Mouse (Mus musculus): Measurements from ENCODE around the gene Casq2. TPM values are rescaled to one million over a fixed set of nuclear protein-coding genes. Genes with fewer than 3 reads are reported as not detected.

Gene Casq2
- polyA plus RNA-seq, 1 experiment from 2014 or later: 0.13 TPM

DNA sequence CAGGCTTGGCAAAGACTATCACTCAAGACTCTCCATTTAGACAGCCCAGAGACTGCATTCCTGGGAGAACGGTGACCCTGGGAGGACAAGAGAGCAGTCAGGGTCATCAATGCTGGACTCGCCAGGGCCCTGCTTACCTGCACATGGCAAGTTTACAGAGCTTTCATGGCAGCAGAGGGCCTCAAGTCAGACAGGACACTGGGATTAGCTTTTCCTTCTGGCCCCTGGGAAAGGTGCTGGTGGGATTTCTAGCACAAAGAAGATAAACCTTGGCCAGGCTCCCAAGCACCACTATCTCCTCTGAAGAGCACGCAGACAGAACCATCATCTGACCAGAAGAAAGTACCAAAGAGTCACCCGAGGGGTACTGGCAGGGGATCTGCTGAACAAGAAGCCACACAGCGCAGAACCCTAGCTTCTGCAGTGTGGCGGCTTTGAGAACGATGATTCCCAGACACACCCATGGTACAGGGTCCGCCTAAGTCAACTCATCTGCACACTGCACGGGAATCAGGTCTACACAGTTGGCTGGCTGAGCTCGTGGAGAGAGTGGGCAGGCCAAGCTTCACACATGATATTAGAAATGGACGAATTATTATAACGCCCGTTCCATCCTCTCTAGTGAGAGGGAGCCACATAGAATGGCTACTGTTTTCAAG, 1.3 kb upstream of the Casq2 start:
- no peak for ATAC-seq (replicated peaks)

DNA sequence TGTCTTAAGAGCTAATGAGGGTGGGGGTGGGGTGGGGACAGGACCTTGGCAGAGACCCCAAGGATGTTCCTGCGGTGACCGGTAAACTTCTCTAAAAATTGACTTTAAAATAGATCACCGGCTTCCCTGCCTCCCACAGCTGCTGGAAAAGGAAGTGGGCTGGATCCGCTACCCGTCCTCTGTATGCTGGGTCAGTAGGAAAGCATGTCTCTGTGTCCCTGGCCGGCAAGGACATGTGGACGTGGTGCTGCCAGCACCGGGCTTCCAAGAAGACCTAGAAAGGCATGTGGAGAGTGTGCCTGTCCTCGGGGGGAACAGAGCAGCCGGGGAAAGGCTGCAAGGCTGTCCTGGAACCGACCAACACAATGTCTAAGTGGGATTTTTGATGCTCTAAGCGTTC, 496 bp upstream of the Casq2 start:
- H3K27me3 ChIP-seq: no peaks in the 10 kb centered on the region
- 40% methylated on average over 12 of the region's 12 CpGs for WGBS
- H3K9me3 ChIP-seq: no peaks in the 10 kb centered on the region
- H3K4me2 ChIP-seq (replicated peaks): no peak overlapping the region
- H3K27ac ChIP-seq (replicated peaks): no peak overlapping the region
- no peaks in the 10 kb centered on the region for H3K4me1 ChIP-seq
- no peak overlapping the region for H3K9ac ChIP-seq (replicated peaks)
- H3K4me3 ChIP-seq: no peak overlapping the region
- ATAC-seq (replicated peaks): no peak
- H3K36me3 ChIP-seq: no peaks in the 10 kb centered on the region

More for the DNA sequence above, 1.3 kb upstream of the Casq2 start:
- Histone ChIP-seq H3K27ac (replicated peaks) (no peak overlapping the region), H3K4me3 (no peak overlapping the region), H3K27me3 (no peaks in the 10 kb centered on the region), H3K4me2 (replicated peaks) (no peak overlapping the region), H3K4me1 (no peaks in the 10 kb centered on the region), H3K9me3 (no peaks in the 10 kb centered on the region), H3K9ac (replicated peaks) (no peak overlapping the region), H3K36me3 (no peaks in the 10 kb centered on the region)
- 61% methylated on average over 13 of the region's 13 CpGs for WGBS

DNA sequence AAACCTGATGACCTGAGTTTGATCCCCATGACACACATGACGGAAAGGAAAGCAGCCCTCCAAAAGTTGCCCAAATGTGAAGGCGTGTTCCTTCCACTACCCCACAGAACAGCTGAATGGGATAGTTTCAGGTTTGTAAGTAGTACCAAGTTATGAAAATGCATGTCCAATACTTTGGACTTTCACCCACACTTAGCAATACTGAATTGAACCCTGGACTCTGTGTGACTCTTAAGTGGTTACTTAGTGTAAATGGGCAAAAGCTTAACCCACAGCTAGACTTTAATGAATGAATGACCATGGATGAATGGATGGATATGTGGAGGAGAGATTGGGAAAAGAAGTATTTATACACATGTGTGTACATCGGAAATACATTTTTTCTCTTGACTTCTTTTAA, 8.6 kb downstream of the Casq2 start:
- Histone ChIP-seq H3K4me3 (no peak overlapping the region), H3K4me1 (no peaks in the 10 kb centered on the region), H3K9me3 (no peaks in the 10 kb centered on the region), H3K27ac (replicated peaks) (no peak overlapping the region), H3K36me3 (no peaks in the 10 kb centered on the region), H3K27me3 (no peaks in the 10 kb centered on the region), H3K9ac (replicated peaks) (no peak overlapping the region), H3K4me2 (replicated peaks) (no peak overlapping the region)
- 96% methylated on average over 3 of the region's 3 CpGs for WGBS
- ATAC-seq (replicated peaks): no peak

DNA sequence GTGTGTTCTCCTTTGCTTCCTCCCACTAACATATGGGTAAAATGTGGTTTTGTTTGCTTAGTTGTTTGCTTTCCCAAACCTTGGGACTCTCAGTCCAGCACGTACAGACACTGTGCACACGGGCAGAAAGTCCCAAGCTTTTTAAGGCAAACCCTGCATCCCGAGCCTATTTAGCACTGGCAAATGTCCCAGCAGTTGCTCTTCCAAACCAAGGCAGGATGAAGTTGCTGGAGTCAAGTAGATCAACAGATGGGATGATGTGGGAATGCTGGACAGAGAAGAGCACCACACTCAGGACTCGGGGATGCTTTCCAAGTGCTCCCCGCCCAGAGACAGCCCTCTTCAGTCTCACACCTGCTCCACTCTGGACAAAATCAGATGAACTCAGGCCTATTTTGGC, 9.2 kb downstream of the Casq2 start:
- H3K4me1 ChIP-seq: no peaks in the 10 kb centered on the region
- H3K27ac ChIP-seq (replicated peaks): no peak overlapping the region
- WGBS: 77% methylated on average over 5 of the region's 5 CpGs
- no peak for ATAC-seq (replicated peaks)
- H3K36me3 ChIP-seq: no peaks in the 10 kb centered on the region
- H3K4me2 ChIP-seq (replicated peaks): no peak overlapping the region
- H3K27me3 ChIP-seq: no peaks in the 10 kb centered on the region
- H3K9me3 ChIP-seq: no peaks in the 10 kb centered on the region
- no peak overlapping the region for H3K4me3 ChIP-seq
- H3K9ac ChIP-seq (replicated peaks): no peak overlapping the region

DNA sequence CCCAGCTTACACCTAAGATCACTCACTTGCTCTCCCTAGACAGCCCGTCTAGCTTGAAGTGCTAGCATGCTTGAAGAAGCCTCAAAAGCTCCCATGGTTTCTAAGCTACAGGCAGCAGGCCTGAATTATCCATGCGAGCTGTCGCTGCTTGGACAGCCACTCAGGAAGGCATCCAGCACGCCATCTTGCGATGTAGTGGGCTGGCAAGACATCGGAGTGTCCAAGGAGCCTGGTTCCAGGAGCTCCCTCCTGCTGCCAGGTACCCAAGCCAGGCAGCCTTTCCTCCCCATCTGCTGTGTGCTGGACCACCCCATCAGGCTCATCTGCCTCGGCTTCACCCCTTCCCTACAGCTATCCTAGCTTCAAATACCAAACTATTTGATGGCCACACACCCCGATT, 10.2 kb downstream of the Casq2 start:
- no peak for ATAC-seq (replicated peaks)
- H3K9ac ChIP-seq (replicated peaks): no peak overlapping the region
- no peak overlapping the region for H3K4me2 ChIP-seq (replicated peaks)
- no peaks in the 10 kb centered on the region for H3K9me3 ChIP-seq
- H3K27ac ChIP-seq (replicated peaks): no peak overlapping the region
- no peaks in the 10 kb centered on the region for H3K36me3 ChIP-seq
- 83% methylated on average over 8 of the region's 8 CpGs for WGBS
- no peaks in the 10 kb centered on the region for H3K4me1 ChIP-seq
- no peaks in the 10 kb centered on the region for H3K27me3 ChIP-seq
- H3K4me3 ChIP-seq: no peak overlapping the region

DNA sequence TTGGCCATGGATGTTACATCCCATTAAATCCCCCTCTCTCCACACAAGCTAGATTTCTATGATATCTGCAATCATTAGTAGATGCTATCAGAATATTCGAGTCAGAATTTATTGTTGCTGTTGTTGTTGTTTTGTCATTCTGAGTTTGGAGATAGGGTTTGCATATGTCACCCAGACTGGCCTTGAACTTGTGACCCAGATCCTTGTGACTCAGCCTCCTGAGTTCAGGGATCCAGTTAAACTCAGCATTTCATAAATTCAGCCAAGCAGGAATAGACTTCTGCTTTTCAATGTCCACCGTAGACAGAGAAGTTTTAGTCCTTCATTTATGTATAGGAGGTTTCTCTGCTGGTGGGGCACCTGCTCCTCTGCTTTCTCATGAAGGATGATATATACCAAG, 10.8 kb downstream of the Casq2 start:
- no peaks in the 10 kb centered on the region for H3K4me1 ChIP-seq
- H3K36me3 ChIP-seq: no peaks in the 10 kb centered on the region
- no peak overlapping the region for H3K27ac ChIP-seq (replicated peaks)
- no peaks in the 10 kb centered on the region for H3K9me3 ChIP-seq
- H3K4me3 ChIP-seq: no peak overlapping the region
- ATAC-seq (replicated peaks): no peak
- H3K27me3 ChIP-seq: no peaks in the 10 kb centered on the region
- no peak overlapping the region for H3K4me2 ChIP-seq (replicated peaks)
- 92% methylated on average over 2 of the region's 2 CpGs for WGBS
- no peak overlapping the region for H3K9ac ChIP-seq (replicated peaks)

DNA sequence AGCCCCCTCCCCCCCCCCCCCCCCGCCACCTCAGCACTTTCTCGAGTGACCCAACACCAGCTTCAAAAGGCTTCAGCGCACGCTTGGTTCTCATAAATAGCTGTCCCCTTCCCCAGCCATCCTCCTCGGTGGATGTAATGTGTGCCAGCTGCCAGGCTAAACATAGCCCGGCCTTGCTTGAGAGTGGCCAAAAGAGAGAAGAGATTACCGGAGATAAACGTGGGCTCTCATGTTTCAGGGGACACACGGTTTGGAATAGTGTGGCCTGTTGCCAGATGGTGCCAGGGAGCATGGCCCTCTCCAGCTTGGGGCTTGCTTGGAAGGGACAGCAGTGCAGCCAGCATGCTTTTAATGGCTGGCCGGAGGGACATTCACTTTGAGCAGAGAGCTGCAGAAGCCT, 13.0 kb downstream of the Casq2 start:
- H3K27ac ChIP-seq (replicated peaks): no peak overlapping the region
- no peaks in the 10 kb centered on the region for H3K36me3 ChIP-seq
- no peaks in the 10 kb centered on the region for H3K4me1 ChIP-seq
- H3K27me3 ChIP-seq: no peaks in the 10 kb centered on the region
- no peak overlapping the region for H3K9ac ChIP-seq (replicated peaks)
- ATAC-seq (replicated peaks): no peak
- no peak overlapping the region for H3K4me3 ChIP-seq
- no peak overlapping the region for H3K4me2 ChIP-seq (replicated peaks)
- 69% methylated on average over 9 of the region's 10 CpGs for WGBS
- H3K9me3 ChIP-seq: no peaks in the 10 kb centered on the region

DNA sequence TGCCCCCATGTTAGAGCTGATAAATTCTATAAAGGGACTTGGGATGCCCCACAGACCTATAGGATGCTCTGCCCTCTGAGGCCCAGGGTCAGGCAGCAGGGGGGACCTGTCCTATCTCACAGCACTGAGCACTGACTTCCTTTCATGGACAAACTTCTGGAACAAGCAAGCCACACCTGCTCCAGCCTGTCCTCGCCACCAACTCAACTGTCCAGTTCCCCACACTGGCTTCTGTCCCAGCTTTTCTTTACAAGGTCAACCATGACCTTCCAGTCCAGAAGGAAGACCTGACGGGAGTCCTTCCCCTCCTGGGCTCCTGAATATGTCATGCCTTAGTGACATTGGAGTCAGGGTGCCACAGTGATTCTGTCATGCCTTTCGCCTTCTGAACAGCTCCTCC, 13.6 kb downstream of the Casq2 start:
- H3K27ac ChIP-seq (replicated peaks): no peak overlapping the region
- H3K9me3 ChIP-seq: no peaks in the 10 kb centered on the region
- H3K4me1 ChIP-seq: no peaks in the 10 kb centered on the region
- 93% methylated on average over 3 of the region's 3 CpGs for WGBS
- no peak overlapping the region for H3K4me2 ChIP-seq (replicated peaks)
- no peaks in the 10 kb centered on the region for H3K27me3 ChIP-seq
- no peak overlapping the region for H3K4me3 ChIP-seq
- H3K36me3 ChIP-seq: no peaks in the 10 kb centered on the region
- H3K9ac ChIP-seq (replicated peaks): no peak overlapping the region
- ATAC-seq (replicated peaks): no peak

DNA sequence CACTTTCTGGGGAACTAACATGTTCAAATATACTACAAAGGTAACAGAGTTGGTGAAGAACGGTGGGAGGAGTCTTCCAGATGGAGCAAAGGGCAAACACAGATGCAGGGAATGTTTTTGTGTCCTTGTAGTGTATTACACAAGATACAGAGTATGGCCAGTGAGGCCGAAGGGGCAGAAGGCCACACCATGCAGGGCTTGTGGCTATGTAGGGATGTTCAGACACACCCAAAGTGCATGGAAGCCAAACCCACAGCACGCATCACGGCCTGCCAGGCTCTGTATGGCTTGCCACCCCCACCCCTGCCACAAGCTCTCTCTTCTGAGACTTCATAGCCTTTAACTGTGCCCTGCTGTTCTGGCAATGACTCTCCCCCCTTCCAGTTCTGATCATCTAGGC, 15.2 kb downstream of the Casq2 start:
- Histone ChIP-seq H3K4me1 (no peaks in the 10 kb centered on the region), H3K36me3 (no peaks in the 10 kb centered on the region), H3K4me3 (no peak overlapping the region), H3K4me2 (replicated peaks) (no peak overlapping the region), H3K9me3 (no peaks in the 10 kb centered on the region), H3K9ac (replicated peaks) (no peak overlapping the region), H3K27me3 (no peaks in the 10 kb centered on the region), H3K27ac (replicated peaks) (no peak overlapping the region)
- 87% methylated on average over 4 of the region's 4 CpGs for WGBS
- no peak for ATAC-seq (replicated peaks)

DNA sequence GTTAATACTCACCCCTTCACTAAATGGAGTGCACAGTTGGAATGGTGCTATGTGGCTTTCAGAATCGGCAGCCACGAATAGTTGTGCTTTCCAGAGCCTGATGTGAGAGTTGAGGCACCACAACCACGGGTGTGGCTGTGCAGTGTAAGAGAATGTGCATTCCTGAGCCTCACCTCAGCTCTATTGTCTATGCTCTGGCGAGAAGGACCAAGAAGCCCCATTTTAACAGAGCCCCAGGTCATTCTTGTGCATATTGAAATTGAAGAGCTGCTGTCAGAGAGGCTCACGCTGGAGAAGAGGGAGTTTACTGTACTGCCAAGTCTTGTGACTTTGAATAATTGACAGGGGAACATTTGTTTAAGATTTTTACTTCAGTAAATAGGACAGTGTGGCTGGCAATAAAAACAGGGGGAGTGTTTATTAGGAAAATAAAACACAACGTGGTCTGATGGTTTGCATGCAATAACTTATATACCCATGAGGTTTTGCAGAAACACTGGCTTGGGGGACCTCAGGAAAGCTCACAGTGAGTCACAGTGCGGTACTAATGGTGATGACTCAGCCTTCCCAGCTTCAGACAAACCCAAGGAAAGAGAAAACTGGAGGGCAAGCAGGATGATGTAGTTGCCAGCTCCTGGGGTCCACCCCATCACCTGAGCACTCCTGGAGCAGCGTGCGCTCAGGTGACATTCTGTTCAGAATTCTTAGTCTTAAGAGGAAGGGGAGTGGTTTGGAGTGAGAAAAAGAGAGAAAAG, 17.8 kb downstream of the Casq2 start:
- no peak overlapping the region for H3K27ac ChIP-seq (replicated peaks)
- H3K4me1 ChIP-seq: no peaks in the 10 kb centered on the region
- 76% methylated on average over 9 of the region's 9 CpGs for WGBS
- ATAC-seq (replicated peaks): no peak
- H3K27me3 ChIP-seq: no peaks in the 10 kb centered on the region
- no peak overlapping the region for H3K4me2 ChIP-seq (replicated peaks)
- H3K9me3 ChIP-seq: no peaks in the 10 kb centered on the region
- H3K4me3 ChIP-seq: no peak overlapping the region
- no peak overlapping the region for H3K9ac ChIP-seq (replicated peaks)
- H3K36me3 ChIP-seq: no peaks in the 10 kb centered on the region

DNA sequence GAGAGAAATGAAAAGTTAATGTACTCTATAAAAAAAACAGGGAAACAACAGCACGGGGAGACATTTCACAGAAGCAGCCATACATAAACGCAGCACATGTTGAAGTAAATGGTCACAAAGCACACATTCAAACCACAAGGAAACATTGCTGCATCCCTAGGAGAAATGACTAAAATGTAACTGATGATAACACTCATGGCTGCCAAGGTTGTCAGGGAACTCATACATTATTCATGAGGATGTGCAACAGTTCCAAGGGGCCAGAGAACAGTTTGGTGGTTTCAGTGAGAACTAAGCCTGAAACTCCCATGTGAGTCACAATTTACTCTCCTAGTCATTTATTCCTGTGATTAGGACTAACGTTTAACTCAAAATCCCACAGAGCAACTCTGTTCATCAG, 22.0 kb downstream of the Casq2 start:
- no peaks in the 10 kb centered on the region for H3K4me1 ChIP-seq
- H3K27ac ChIP-seq (replicated peaks): no peak overlapping the region
- no peak overlapping the region for H3K4me2 ChIP-seq (replicated peaks)
- ATAC-seq (replicated peaks): no peak
- no peaks in the 10 kb centered on the region for H3K27me3 ChIP-seq
- no peaks in the 10 kb centered on the region for H3K36me3 ChIP-seq
- H3K4me3 ChIP-seq: no peak overlapping the region
- H3K9me3 ChIP-seq: no peaks in the 10 kb centered on the region
- no peak overlapping the region for H3K9ac ChIP-seq (replicated peaks)
- WGBS: 63% methylated on average over 3 of the region's 3 CpGs

DNA sequence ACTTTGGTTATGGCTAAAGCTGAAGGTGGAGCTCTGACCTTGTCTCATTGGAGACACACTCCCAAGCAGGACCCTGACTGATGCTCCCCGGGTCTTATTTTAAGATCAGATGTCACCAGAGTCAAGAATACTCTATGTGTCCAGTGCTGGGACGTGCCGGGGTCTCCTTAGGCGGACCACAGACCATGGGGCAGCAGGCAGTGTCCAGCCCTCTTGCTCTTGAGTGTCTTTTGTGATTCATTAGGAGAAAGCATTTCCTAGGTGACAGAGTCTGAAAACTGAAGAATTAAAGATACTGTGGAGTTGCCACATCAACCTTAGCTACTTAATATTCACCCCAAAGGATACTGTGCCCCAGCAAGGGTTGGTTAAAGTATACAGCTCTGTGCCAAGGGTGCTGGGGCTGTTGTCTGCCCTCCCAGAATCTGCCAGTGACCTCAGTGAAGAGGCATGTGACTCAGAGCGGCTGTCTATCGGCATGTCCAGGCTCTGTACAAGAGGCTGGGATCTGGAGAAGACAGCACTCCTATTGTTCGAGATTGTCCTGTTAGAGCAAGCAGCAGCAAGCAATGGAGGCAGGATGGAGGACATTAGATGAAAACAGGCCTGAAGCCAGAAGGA, 25.9 kb downstream of the Casq2 start:
- no peaks in the 10 kb centered on the region for H3K9me3 ChIP-seq
- no peak overlapping the region for H3K4me2 ChIP-seq (replicated peaks)
- H3K4me1 ChIP-seq: no peaks in the 10 kb centered on the region
- H3K36me3 ChIP-seq: no peaks in the 10 kb centered on the region
- H3K27me3 ChIP-seq: no peaks in the 10 kb centered on the region
- H3K4me3 ChIP-seq: no peak overlapping the region
- no peak for ATAC-seq (replicated peaks)
- H3K9ac ChIP-seq (replicated peaks): no peak overlapping the region
- no peak overlapping the region for H3K27ac ChIP-seq (replicated peaks)
- 83% methylated on average over 7 of the region's 7 CpGs for WGBS

Data from forebrain, embryonic 15.5 days (tissue).